Mouse (Mus musculus) frontal cortex, postnatal 25 days (tissue): ENCODE data around the gene Rex1bd.

ENCODE experiments used
- DNase-seq, 2 experiments: peaks; one replicate each; pipeline ENCODE4 v3.0.0; 2022; ENCODE audit warnings: low spot score in 2 of 2

Rex1bd gene

DNA sequence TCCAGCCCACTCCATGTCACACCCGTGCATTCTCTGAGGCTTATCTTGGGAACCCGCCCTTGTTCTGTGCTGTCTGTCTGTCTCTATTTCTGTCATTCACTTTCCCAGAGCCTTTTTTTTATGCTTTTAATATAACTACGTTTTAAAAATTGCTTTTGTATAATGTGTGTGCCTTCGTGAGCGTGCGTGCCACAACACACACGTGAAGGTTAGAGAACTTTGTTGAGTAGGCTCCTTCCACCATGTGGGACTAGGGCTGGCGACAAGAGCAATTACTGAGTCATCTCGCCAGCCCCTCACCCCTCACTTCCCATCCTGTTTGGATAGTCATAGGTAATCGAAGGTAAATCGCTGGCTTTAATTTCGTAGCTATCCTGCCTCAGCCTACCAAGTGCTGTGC, 4.0 kb downstream of the Rex1bd start:
- no peak for DNase-seq

DNA sequence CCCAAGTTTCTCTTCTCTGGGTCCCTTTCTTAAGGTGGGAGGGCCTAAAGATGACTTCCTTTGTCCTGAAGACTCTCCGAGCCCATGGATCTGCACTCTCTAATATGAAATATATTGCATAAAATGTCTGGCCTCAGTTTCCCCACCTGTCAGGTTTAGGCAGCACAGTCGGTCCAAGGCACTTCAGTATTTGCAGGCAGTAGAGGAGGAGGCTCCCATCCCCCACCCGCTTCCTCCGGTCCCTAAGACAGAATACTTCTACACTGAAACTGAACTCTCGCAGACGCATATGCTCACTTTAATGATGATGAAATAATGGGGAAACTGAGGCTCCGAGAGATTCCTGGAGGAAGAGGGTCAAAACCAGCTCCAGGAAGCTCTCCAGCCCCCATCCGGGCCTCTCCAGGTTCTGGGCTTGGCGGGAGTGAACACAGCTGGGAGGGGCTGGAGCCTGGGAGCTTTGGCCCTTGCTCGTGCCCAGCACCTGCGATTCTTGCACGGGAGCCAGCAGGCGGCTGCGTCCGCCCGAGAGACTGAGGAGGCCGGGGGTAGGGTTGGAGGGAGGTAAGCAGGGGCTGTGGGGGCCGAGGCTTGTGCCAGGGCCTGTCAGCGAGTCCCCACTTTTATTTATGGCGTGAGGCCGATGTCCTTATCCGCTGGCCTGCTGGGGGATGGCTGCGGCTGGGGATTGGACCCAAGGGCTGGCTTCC, 4.6 kb downstream of the Rex1bd start:
- no peak for DNase-seq

DNA sequence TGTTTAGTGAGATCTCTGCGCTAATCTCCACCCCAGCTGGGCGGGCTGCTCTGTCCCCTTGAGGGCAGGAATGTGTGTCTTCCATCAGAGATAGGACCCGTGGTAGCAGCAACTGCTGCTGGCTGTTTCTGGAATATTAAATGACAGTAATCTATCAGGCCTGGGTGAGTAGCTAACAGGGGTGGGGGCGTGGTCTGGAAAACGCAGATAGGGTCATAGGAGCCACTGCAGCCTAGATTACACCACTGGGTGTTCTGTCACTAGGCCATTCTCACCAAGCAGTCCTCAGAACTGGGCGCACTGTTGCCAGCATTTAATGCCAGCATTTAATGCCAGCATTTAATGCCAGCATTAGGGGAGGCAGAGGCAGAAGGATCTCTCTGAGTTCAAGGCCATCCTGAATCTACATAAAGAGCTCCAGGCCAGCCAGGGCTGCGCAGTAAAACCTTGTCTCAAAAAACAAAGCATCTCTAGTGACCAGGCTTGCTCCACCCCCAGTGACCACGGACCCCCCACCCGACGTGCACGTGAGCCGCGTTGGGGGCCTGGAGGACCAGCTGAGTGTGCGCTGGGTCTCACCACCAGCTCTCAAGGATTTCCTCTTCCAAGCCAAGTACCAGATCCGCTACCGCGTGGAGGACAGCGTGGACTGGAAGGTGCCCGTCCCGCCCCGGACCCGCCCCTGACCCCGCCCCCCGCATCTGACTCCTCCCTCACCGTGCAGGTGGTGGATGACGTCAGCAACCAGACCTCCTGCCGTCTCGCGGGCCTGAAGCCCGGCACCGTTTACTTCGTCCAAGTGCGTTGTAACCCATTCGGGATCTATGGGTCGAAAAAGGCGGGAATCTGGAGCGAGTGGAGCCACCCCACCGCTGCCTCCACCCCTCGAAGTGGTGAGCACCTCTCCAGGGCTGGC, 5.9 kb downstream of the Rex1bd start:
- no peak for DNase-seq

DNA sequence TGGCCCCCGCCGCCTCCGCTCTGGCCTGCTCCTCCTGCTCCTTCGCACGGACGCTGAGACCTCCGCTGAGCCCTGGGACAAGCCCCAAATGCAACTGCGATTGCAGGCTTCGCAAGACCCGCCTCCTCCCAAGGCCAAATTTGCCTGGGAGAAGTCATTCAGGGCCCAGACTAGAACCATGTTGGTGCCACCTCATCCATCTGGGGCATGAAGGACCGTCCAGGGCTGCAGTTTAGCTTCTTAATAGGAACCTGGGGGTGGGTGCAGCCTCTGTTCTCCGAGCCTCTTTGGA, 10.8 kb downstream of the Rex1bd start:
- no peak for DNase-seq

DNA sequence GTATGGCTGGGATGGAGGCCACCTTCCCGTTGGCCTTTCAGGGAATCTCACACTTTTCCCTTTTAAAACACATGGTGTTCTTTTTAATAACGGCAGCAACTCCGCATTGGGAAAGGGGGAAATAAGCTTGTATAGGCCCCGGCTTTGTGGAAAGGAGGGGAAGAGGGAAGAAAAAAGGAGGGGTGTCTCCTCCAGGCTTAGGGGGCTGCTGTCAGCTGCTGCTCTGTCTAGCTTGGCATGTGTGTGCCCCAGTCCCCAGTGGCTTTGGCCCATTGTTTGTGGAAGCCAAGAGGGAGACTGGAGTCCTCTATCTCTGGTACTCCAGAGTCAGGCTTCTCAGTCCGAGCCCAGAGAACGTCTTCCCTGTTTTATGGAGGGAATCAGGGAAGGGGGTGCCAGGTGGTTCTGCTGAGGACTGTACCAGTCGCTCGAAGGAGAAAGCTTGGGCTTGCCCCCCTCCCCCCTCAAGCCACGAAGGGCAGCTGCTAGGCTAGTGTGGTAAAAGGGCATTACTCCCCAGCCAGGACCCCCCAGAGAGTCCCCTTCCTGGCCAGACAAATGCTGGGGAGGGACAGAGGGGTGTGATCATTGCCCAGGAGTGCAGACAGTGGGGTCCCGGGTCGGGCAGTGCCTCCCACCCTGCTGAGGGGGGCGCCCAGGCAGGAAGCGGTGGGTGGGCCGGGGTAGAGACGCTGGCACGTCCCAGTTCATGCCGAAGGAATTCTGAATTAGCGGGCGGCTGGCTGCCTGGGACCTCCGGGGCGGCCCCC, 11.4 kb downstream of the Rex1bd start:
- no peak for DNase-seq

DNA sequence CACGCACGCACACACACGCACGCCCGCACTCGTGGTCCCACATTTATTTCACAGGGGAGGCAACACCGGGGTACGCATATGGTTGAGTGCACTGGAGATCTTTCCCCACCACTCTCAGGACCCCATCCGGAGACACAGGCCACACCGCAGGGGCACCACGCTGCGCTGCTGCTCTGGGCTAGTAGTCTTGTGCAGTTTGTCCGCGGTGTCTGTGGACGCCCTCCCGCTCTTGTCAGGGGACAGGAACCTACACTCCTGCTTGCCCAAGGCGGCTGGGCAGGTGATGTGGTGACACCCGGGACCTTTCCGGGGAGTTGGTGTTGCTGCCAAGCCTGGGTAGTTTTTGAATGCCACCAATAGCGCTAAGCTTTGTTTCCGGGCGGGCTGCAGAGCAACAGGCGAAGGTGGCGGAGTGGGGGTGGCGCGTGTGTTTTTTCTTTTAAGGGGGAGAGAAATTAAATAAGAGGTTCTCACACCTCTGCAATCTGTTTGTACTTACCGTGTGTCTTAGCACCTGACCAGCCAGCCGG, 12.1 kb downstream of the Rex1bd start:
- DNase-seq: no peak

DNA sequence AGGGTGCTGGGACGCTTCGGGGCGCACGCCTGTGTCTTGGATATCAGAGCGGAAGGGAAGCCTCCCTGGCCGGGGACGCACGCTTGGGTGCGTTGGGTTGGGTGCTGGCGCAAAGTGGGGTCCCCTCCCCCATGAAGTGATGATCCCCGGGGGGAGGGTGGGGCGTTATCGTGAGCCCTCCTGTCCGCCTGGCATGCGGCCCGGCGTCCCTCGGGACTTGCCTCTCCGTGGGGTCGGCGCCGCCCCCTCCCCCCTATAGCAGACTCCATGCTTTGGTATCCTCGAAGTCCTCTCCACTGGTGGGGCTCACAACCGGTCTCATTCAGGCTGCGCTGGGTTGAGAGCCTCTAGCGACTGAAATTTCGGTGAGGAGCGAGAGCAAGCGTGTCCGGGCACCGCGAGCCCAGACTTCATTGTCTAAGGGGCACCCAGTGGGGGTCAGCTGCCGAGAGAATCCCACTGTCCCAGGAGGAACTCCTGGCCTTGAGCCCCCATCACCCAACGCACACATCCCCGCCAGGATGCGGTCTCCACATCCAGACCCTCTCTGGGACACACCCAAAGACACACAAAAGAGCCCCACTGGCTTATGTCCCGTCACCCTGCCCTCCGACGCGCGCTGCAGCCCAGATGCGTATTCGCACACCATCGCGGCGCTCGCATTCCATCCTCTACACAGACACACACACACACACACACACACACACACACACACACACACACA, 12.7 kb downstream of the Rex1bd start:
- DNase-seq: no peak

DNA sequence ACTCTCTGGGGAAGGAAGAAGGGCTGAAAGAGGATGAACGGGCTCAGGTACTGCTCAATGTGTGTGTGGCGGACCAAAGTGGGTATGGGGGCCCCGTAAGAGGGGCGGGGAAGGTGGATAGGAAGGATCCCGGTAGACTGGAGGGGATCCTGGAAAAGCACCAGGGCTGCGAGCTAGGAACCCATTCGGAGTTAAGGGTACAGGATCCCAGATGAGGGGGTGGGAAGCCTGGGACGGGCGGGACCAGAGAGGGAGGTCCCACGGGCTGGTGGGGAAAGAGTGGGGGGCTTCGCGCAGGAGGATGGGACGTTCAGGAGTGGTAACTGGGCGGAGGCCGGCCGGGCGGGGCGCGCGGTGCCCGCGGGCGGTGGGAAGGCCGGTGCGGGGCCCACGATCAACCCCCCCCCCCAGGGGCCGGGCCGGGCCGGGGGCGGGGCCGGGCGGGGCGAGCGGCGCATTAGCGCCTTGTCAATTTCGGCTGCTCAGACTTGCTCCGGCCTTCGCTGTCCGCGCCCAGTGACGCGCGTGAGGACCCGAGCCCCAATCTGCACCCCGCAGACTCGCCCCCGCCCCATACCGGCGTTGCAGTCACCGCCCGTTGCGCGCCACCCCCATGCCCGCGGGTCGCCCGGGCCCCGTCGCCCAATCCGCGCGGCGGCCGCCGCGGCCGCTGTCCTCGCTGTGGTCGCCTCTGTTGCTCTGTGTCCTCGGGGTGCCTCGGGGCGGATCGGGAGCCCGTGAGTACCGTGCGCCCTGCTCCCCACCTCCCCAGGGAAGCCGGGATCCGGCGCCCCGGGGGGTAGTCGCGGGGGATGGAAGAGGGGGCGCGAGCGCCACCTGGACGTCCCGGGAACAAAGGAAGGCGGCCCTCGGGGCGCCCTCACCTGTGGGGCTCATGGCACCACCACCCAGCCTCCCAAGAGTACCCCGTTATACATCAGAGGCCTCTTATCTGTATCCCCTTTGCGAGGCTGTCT, 13.6 kb downstream of the Rex1bd start, which contains the start of gene Crlf1:
Gene Crlf1, plus strand, starts transcription at position 495 of the 977 bp plus-strand sequence.
- DNase-seq: no peak

DNA sequence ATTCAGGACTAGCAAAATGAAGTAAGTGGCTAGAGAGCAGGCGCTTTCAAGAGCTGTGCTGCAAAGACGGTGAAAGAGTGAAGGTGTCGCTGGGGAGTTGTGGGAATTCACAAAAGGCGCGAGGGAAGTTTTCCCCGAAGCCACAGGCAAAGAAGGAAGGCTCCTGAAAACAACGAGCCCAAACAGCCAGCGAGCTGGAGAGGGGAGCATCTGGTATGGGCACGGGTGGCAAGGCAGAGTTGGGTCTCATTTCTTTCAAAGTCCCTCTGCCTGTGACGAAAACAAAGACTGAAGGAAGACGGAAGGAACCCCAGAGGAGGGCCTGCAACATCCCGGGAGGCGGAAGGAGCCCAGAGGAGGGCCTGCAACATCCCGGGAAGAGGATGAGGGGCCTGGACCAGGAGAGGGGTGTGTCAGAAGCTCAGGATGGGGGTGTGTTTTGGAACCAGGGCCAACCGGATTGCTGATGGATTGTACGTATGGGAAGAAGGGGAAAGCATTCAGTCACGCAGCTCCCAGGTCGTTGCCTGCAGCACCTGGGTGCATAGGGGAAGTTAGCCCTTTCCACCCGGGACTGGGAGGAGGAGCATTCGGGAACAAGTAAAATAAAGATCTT, 15.6 kb downstream of the Rex1bd start:
- DNase-seq: no peak

DNA sequence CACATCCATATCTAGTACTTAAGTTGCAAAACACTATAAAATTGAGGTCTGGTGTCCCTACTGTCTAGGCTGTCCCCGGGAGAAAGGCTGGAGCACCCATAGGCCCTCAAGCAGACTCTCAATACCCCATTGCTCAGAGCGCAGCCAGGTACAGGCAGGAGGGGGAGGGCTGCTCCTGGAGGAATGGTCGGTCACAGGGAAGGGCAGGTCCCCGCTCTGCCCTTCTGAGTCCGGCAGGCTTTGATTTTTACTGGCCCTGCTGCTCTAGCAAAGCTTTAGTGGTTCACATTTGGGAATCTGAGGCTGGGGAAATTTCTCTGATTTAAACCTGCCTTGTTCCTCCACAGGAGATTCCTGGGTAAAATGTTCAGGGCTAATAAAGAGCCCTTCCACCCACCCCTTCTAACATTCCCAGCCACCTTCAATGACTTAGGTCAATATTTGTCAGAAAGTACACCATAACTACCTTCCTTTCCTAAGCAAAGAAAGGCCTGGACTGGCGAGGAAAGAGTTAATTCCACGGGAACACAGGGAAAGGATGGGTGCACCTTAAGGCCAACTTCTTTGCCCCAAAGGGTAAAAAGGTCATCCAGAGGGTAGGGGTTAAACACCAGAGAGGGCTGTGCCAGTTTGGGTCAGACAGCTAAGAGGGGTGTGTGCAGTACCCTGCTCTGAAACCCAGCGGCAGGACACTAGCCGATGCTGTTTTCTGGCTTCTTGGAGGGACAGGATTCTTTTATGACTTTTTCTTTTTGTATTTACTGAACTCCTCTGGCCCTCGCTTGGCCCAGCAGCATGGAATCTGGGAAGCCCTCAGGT, 16.3 kb downstream of the Rex1bd start:
- DNase-seq: no peak

DNA sequence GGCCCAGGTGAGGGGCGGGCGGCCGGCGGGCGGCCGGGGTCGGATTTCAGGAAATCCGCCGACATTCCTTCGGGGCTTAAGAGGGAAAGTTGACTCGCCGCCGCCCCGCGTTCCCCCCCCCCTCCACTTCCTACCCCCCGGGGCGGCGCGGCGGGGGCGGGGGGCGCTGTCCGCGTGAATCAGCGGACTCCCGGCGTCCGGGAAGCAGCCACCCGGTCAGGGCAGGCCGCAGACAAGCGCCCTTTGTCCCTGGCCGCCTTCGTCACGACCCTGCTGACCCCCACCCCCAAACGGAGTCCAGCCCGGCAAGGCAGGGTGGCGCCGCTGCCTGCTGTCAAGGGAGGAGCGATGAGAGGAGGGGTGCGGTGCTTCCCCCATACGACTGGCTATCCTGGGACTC, 17.0 kb downstream of the Rex1bd start:
- no peak for DNase-seq

DNA sequence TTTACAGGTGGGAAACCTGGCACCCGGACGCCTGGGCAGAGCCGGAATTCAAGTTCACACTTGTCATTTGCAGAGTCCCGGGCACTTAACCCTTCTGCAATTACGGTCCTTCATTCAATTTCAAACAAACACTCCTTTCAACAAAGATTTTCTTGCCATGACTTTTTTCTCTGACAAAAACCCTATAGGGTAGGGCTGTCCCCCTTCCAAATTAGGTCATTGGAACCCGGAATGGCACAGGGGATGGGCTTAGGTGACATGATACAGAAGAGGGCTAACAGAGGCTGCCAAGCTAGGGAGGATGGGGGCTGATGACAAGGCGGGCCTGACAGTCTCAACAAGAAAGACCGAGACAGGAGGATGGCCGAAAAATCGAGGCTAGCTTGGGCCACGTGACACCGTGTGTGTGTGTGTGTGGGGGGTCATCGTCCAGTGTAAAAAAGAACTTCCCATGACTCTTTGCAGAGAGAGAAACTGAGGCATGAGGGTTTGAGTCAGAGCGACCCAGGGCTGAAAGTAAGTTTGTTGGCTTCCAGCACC, 17.6 kb downstream of the Rex1bd start:
- DNase-seq: no peak

DNA sequence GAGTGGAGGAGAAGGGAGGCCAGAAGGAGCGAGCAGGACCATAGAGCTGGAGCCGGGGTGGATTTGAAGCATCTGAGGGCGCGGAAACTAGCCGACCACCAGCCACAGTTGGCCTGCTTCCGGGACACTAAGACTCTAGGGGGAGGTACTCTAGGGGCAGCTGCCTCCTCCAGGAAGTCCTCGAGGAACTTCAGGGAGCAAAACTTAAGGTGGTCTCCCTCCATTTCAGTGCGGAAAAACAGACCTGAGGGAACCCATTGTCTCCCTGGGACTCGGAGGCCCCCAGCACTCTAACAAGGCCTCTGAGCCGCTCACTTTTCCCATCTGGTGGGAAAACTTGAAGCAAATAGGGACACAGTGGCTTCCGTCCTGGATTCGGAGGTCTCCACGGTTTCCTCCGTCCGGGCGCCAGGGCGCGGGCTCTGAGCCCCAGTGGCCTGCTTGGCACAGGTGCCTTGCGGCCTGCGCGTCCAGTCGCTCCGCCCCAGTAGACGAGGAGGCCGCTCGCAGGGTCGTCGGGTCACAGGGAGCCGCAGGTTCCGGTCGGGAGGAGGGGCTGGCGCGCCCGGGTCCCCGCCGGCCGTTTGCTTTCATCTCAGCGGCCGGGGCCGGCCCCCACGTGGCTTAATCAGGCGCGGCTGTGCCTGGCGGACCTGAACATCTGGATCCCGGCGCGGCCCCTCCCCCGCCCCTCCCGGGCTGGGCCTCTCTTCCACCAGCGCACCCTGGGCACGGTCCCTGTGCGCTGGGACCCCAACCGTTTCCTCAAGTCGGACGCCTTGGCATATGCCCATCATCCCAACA, 18.4 kb downstream of the Rex1bd start:
- no peak for DNase-seq

DNA sequence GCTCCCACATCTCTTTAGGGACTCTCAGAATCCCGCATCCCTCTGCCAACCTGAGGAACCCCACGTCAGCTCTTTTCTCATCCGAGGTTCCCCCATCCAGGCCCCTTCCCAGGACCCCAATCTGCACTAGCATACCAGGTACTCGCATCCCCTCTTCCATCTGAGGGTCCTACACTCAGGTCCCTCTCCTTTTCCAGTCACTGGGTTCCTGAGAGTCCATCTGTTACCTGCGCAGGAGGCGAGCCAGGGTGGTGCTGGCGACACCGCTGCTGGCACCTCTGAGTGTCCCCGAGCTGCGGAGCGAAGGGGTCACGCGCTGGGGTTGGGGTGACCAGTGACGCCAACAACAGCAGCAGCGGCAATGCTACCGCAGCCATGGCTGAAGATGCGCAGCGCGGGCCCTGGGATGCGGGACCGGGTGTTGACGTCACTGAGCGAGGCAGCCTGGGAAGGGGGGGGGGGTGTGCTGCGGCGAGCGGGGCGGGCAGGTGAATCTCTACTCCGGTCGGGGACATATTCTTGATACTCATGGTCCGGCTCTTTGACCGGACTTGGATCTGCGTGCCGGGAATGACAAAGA, 19.5 kb downstream of the Rex1bd start, which contains the start of gene Tmem59l:
Gene Tmem59l, minus strand, starts transcription at position 418 of the 580 bp plus-strand sequence.
- DNase-seq: no peak

DNA sequence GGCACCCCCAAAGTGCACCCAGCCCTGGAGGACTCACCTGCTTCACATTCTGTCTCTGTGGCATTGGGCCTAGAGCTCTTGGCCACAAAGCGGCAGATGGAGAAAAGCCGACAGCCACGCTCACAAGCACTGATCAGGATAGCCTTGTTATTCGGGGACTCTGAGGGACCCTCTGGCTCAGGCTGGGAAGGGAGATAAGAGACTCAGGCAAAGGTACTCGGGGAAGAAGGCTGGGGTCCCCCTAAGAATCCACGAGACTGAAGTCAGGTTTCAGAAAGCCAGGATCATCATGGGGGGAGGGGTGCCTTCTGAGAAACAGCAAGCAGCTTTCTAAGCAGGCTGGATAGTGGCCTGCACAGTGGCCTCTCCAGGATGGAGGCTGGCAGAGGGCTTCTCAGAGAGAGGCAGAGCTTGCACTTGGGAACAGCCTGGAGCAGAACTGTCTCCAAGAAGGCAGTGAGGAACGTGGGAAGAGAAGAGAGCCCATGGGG, 20.3 kb downstream of the Rex1bd start:
- DNase-seq: no peak

DNA sequence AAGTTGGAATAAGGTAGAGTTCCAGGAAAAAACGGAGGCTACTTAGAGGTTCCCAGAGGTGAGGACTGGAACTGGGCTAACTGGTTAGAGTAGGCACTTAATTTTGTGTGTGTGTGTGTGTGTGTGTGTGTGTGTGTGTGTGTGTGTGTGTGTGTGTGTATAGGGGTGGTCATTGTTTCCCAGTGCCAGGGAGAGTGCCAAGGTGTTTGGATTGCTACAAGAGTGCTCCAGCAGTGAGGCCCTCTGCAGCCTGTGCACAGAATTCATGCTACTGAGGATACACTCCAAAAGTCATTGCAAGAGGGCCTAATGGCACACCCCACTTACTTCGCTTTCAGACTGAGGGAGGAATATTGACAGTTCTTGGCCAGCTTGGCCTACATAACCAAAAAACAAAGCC, 23.6 kb downstream of the Rex1bd start:
- DNase-seq: no peak

DNA sequence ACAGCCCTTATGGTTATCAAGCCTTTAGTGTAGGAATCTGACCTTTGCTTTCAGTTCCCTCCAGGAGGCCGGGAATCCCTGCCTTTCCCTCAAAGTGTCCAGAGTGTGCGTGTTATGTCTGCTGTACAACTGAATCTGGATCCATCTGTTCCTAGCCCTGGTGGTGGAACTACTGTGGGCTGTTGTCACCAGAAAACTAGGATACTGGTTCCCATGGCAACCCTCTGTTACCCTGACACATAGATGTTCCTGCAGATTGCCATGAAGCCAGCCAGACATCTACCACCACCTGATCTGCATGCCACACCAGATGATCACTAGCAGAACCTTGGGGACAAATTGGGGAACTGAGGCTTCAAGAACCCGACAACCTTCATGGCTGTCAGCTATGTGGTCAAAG, 24.6 kb downstream of the Rex1bd start:
- DNase-seq: no peak
